Mouse (Mus musculus) left cerebral cortex, adult 11 months (tissue): ENCODE data around the gene Rbp4.

Source experiments
- DNase-seq: peaks from one replicate; pipeline ENCODE4 v3.0.0; 2022; ENCODE audit warnings: low spot score

Gene Rbp4

GRCm38 (mm10) chr19:38089358-38089757 is 35.7 kb downstream of the Rbp4 start:
- no peak for DNase-seq

- no peak for DNase-seq
These were observed 38.0 kb downstream of the Rbp4 start for GRCm38 (mm10) chr19:38086948-38087551.

- no peak for DNase-seq
These were observed 39.2 kb downstream of the Rbp4 start for GRCm38 (mm10) chr19:38085841-38086240.

- no peak for DNase-seq
These were observed 42.1 kb downstream of the Rbp4 start for GRCm38 (mm10) chr19:38082931-38083525.

- no peak for DNase-seq
These were observed 43.7 kb downstream of the Rbp4 start for GRCm38 (mm10) chr19:38081361-38081760.

GRCm38 (mm10) chr19:38077851-38078540 is 47.1 kb downstream of the Rbp4 start:
- no peak for DNase-seq

GRCm38 (mm10) chr19:38076251-38076650 is 48.8 kb downstream of the Rbp4 start:
- no peak for DNase-seq

- DNase-seq: no peak
These were observed 50.0 kb downstream of the Rbp4 start for GRCm38 (mm10) chr19:38075051-38075450.

GRCm38 (mm10) chr19:38073226-38073625 is 51.9 kb downstream of the Rbp4 start:
- DNase-seq: no peak
